Mouse (Mus musculus) MEL (cell line): ENCODE measurements at regions not wholly inside any gene's neighbourhood (a gene's known extent, or its start where the extent isn't known, plus 50 kb on each side); places are given as distances from the start of the nearest gene placed in this dataset.

ENCODE experiments used
- CHD1 ChIP-seq: IDR thresholded peaks from 2 replicates; pipeline ENCODE4 v1.6.1; 2012; ENCODE audit warnings: low read depth, mild to moderate bottlenecking, inconsistent platforms, low read length, improper control_type of control experiment
- CTCF ChIP-seq, 3 experiments: IDR thresholded peaks in 2 of 3; conservative IDR thresholded peaks in 1 of 3; 2 replicates each; pipeline ENCODE4 v1.5.1; 2011 to 2012; ENCODE audit warnings: low read length in 3 of 3, low read depth in 2 of 3, mild to moderate bottlenecking in 2 of 3, improper control_type of control experiment in 1 of 3, inconsistent platforms in 1 of 3, mixed read lengths in 1 of 3, moderate library complexity in 1 of 3; ENCODE audit not compliant: control insufficient read depth in 1 of 3, insufficient read depth in 1 of 3, poor library complexity in 1 of 3, severe bottlenecking in 1 of 3
- ELF1 ChIP-seq: IDR thresholded peaks from 2 replicates; pipeline ENCODE4 v1.6.1; 2014; ENCODE audit warnings: low read depth, mild to moderate bottlenecking, inconsistent platforms, low read length, improper control_type of control experiment, moderate library complexity
- GABPA ChIP-seq: IDR thresholded peaks from 2 replicates; pipeline ENCODE4 v1.6.1; 2012; ENCODE audit warnings: low read depth, mild to moderate bottlenecking, inconsistent platforms, low read length, improper control_type of control experiment, moderate library complexity
- HCFC1 ChIP-seq: IDR thresholded peaks from 2 replicates; pipeline ENCODE4 v1.6.1; 2012; ENCODE audit warnings: low read depth, mild to moderate bottlenecking, inconsistent platforms, low read length, improper control_type of control experiment, moderate library complexity
- KAT2A ChIP-seq: conservative IDR thresholded peaks from 2 replicates; pipeline ENCODE4 v1.6.1; 2012; ENCODE audit warnings: low read depth, low read length, improper control_type of control experiment, inconsistent platforms
- MAX ChIP-seq: IDR thresholded peaks from 2 replicates; pipeline ENCODE4 v1.6.1; 2011; ENCODE audit warnings: low read length, improper control_type of control experiment
- POLR2A ChIP-seq, 2 experiments: IDR thresholded peaks; 2 replicates each; pipeline ENCODE4 v1.6.1; 2011 to 2012; ENCODE audit warnings: low read length in 2 of 2, mild to moderate bottlenecking in 2 of 2, control low read depth in 1 of 2, improper control_type of control experiment in 1 of 2, low read depth in 1 of 2, moderate library complexity in 1 of 2; ENCODE audit not compliant: control insufficient read depth in 1 of 2, insufficient read depth in 1 of 2, poor library complexity in 1 of 2
- POLR2AphosphoS2 ChIP-seq: IDR thresholded peaks from 2 replicates; pipeline ENCODE4 v1.6.1; 2011; ENCODE audit warnings: low read length, improper control_type of control experiment
- POLR2AphosphoS5 ChIP-seq: IDR thresholded peaks from 2 replicates; pipeline ENCODE4 v1.6.1; 2012; ENCODE audit warnings: low read depth, borderline replicate concordance, mild to moderate bottlenecking, inconsistent platforms, low read length, moderate library complexity, mixed read lengths
- SMC3 ChIP-seq: IDR thresholded peaks from 2 replicates; pipeline ENCODE4 v1.6.1; 2011; ENCODE audit warnings: low read depth, low read length, improper control_type of control experiment
- TAL1 ChIP-seq: IDR thresholded peaks from 2 replicates; pipeline ENCODE4 v1.6.1; 2012; ENCODE audit warnings: mild to moderate bottlenecking, inconsistent platforms, low read length, moderate library complexity, mixed read lengths
- USF2 ChIP-seq, 2 experiments: IDR thresholded peaks; 2 replicates each; pipeline ENCODE4 v1.6.1; 2011 to 2012; ENCODE audit warnings: improper control_type of control experiment in 2 of 2, low read length in 2 of 2, borderline replicate concordance in 1 of 2, inconsistent platforms in 1 of 2, low read depth in 1 of 2, mild to moderate bottlenecking in 1 of 2; ENCODE audit not compliant: insufficient read depth in 1 of 2

- TF ChIP-seq CTCF (IDR thresholded peaks at IDR 0.05 in 2 of 3, conservative IDR thresholded peaks at IDR 0.05 in 1 of 3; ENCODE audit: control insufficient read depth in 1 of 3, insufficient read depth in 1 of 3, low read depth in 2 of 3, low read length in 3 of 3, poor library complexity in 1 of 3, severe bottlenecking in 1 of 3): no peak
- TF ChIP-seq USF2 (IDR thresholded peaks at IDR 0.05; ENCODE audit: borderline replicate concordance in 1 of 2, insufficient read depth in 1 of 2, low read depth in 1 of 2, low read length in 2 of 2): no peak
- no peak for TF ChIP-seq GABPA
- TF ChIP-seq POLR2AphosphoS2: no peak
- TF ChIP-seq POLR2AphosphoS5: no peak
- no peak for TF ChIP-seq POLR2A (IDR thresholded peaks at IDR 0.05; ENCODE audit: control insufficient read depth in 1 of 2, insufficient read depth in 1 of 2, low read depth in 1 of 2, low read length in 2 of 2, poor library complexity in 1 of 2)
- no peak for TF ChIP-seq ELF1
- TF ChIP-seq SMC3: no peak
- no peak for TF ChIP-seq MAX
- no peak for TF ChIP-seq HCFC1
- no peak for TF ChIP-seq TAL1
- TF ChIP-seq CHD1: no peak
- TF ChIP-seq KAT2A: no peak
Observed at GRCm38 (mm10) chr2:178929033-178929432, 498.7 kb downstream of the Cdh26 start.
